18 mouse cellular contexts compared by ENCODE assay signal in the genomic region with DNA sequence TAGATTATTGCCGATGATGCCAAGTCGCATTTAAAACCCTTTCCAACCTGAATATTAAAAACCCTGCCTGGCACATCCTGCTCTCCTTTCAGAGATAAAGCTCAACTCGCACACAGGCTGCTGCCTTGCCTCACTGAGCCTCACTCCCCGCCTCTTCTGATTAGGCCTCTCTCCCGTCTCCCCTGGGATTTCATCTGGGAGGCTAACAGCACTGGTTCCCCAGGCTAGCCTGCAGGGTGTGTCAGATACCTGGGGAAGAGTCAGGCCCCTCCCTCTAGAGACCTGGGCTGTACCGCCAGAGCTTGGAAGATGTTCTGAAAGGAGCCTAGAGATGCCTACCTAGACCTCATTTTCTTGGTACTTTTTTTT.
DNase-seq lines count a peak whose midpoint lies in the region; ATAC-seq lines count a peak whose summit lies in the region.
"Had no signal": no experiment of that assay in that cellular context is flagged by ENCODE, and none has a peak within 500 bp of the region (broad histone marks: within the 10 kb centered on the region; RNA-seq: fewer than 3 reads in every experiment).

No protein-coding gene starts in this region.

- H3K9ac ChIP-seq in hindbrain, embryonic 11.5 days (ENCODE audit: low read depth, low read length), result no peak overlapping the region
- no peak overlapping the region for H3K9ac ChIP-seq in midbrain, embryonic 12.5 days (replicated peaks)
- H3K9ac ChIP-seq: embryonic facial prominence, embryonic 12.5 days; limb, embryonic 13.5 days had no signal

- no peak; the same call in 1 of the 2 replicates for ATAC-seq in hindbrain, embryonic 11.5 days (ENCODE audit: low FRiP score)
- ATAC-seq in midbrain, embryonic 12.5 days (ENCODE audit: low FRiP score, low read depth), result 0 out of 2 replicates have a peak, but pooled peaks have one; percentile 48
- ATAC-seq: inflammation-experienced regulatory T-cells, adult 6 months had no signal

- H3K36me3 ChIP-seq in hindbrain, embryonic 11.5 days (ENCODE audit: control insufficient read depth, insufficient read depth, low read length), result no peaks in the 10 kb centered on the region
- no peaks in the 10 kb centered on the region for H3K36me3 ChIP-seq in midbrain, embryonic 12.5 days
- H3K36me3 ChIP-seq: embryonic facial prominence, embryonic 12.5 days; limb, embryonic 13.5 days had no signal

- peak overlapping the region; percentile 67; the same call in 1 of the 2 replicates for H3K27ac ChIP-seq in hindbrain, embryonic 11.5 days (ENCODE audit: low read depth, low read length)
- peak overlapping the region; percentile 43 for H3K27ac ChIP-seq in midbrain, embryonic 12.5 days (replicated peaks)
- H3K27ac ChIP-seq: embryonic facial prominence, embryonic 12.5 days; forebrain, embryonic 13.5 days; layer of hippocampus, adult 2 months; left cerebral cortex, adult 2 months; limb, embryonic 13.5 days had no signal

- 43% methylated on average over 6 of the region's 6 CpGs for WGBS in hindbrain, embryonic 11.5 days
- WGBS in midbrain, embryonic 12.5 days, result 34% methylated on average over 6 of the region's 6 CpGs

- H3K27me3 ChIP-seq in hindbrain, embryonic 11.5 days (ENCODE audit: control insufficient read depth, insufficient read depth, low read length), result no peaks in the 10 kb centered on the region
- H3K27me3 ChIP-seq in midbrain, embryonic 12.5 days, result 0 out of 2 replicates have a peak, but pooled peaks cover 7% of the 10 kb centered on the region
- H3K27me3 ChIP-seq: embryonic facial prominence, embryonic 12.5 days had no signal

- H3K4me3 ChIP-seq in hindbrain, embryonic 11.5 days (ENCODE audit: low read depth, low read length), result no peak overlapping the region
- H3K4me3 ChIP-seq in midbrain, embryonic 12.5 days, result no peak overlapping the region
- H3K4me3 ChIP-seq: embryonic facial prominence, embryonic 12.5 days; forebrain, embryonic 13.5 days; layer of hippocampus, adult 2 months; left cerebral cortex, adult 2 months; limb, embryonic 13.5 days had no signal

- H3K4me2 ChIP-seq in hindbrain, embryonic 11.5 days (replicated peaks; ENCODE audit: low read depth, low read length), result no peak overlapping the region
- H3K4me2 ChIP-seq in midbrain, embryonic 12.5 days (replicated peaks), result no peak overlapping the region
- H3K4me2 ChIP-seq: embryonic facial prominence, embryonic 12.5 days; forebrain, embryonic 13.5 days; limb, embryonic 13.5 days had no signal

- peak; percentile 22 for DNase-seq in embryo, embryonic 11 days
- DNase-seq in embryo, embryonic 9.5 days (ENCODE audit: extremely low spot score), result no peak
- peak; percentile 15 for DNase-seq in 3134 (ENCODE audit: extremely low read depth, insufficient read length, low spot score)
- DNase-seq in hindbrain, embryonic 11.5 days (ENCODE audit: low spot score), result no peak
- DNase-seq in cerebellum, adult 11 months, result no peak
- DNase-seq in left cerebral cortex, adult 11 months (ENCODE audit: low spot score), result no peak
- no peak for DNase-seq in adrenal gland, adult 2 months
- DNase-seq: cerebellum, adult 9-11 months; lung, postnatal 4 days; right cerebral cortex, postnatal 14 days; thymus, postnatal 4 days had no signal

- peaks cover 5% of the 10 kb centered on the region for H3K4me1 ChIP-seq in hindbrain, embryonic 11.5 days (replicated peaks; ENCODE audit: control insufficient read depth, insufficient read depth, low read length)
- peaks cover 16% of the 10 kb centered on the region for H3K4me1 ChIP-seq in midbrain, embryonic 12.5 days

- no peaks in the 10 kb centered on the region for H3K9me3 ChIP-seq in hindbrain, embryonic 11.5 days (ENCODE audit: control insufficient read depth, low read length)
- no peaks in the 10 kb centered on the region for H3K9me3 ChIP-seq in midbrain, embryonic 12.5 days
- H3K9me3 ChIP-seq: embryonic facial prominence, embryonic 12.5 days; forebrain, embryonic 13.5 days; limb, embryonic 13.5 days had no signal

Comparison
In these comparisons a context has a peak if more than half of its experiments do, and no peak if none do; other contexts are left out.
1. DNase-seq: peak in embryo, embryonic 11 days (single experiment) and 3134 (single experiment); none in embryo, embryonic 9.5 days (single experiment), hindbrain, embryonic 11.5 days (single experiment), cerebellum, adult 11 months (single experiment), left cerebral cortex, adult 11 months (single experiment) and adrenal gland, adult 2 months (single experiment).